Mouse (Mus musculus) megakaryocyte-erythroid progenitor cell, adult 5-6 weeks (primary cell): ENCODE results near the gene Tmem92. TPM values are rescaled to one million over a fixed set of nuclear protein-coding genes. Genes with fewer than 3 reads are reported as not detected.

Experiments
- ATAC-seq: replicated peaks from 2 replicates; pipeline ENCODE4 v1.8.0; 2016; ENCODE audit warnings: mild to moderate bottlenecking, inconsistent platforms; ENCODE audit not compliant: severe bottlenecking, poor library complexity, low FRiP score, low TSS enrichment
- total RNA-seq, 2 experiments: library from RNA; stranded (forward) in 1 of 2; stranded (reverse) in 1 of 2; fragments of 200-1000, 215-1000 nt in 1 of 2; fragments of >200 nt in 1 of 2; fragmentation: Nextera tagmentation in 1 of 2; gene quantifications; 2 replicates each; pipeline ENCODE4 v1.2.3; 2014 to 2017

Gene Tmem92
- total RNA-seq, 2 experiments from 2014 or later: not detected

- no peak for ATAC-seq
Observed at GRCm38 (mm10) chr11:94731229-94731628, 51.3 kb downstream of the Tmem92 start.

- ATAC-seq: peak; percentile 59
Observed at GRCm38 (mm10) chr11:94730261-94730660, 52.2 kb downstream of the Tmem92 start.

GRCm38 (mm10) chr11:94729565-94729964, 52.9 kb downstream of the Tmem92 start:
- ATAC-seq: no peak

- no peak for ATAC-seq
Observed at GRCm38 (mm10) chr11:94728545-94728944, 54.0 kb downstream of the Tmem92 start.

- no peak for ATAC-seq
Observed at GRCm38 (mm10) chr11:94727306-94727705, 55.2 kb downstream of the Tmem92 start.

Other genes with a start within 250 kb of the Tmem92 start
- 7.4 and 11.2 TPM in 2 replicates for gene Rsad1, start 233.4 kb downstream of the Tmem92 start, total RNA-seq (2014; fragmentation: Nextera tagmentation)
- gene Rsad1, start 233.4 kb downstream of the Tmem92 start, total RNA-seq (2017): 6.8 and 8.6 TPM in 2 replicates
- gene Chad, start 217.7 kb downstream of the Tmem92 start, total RNA-seq (2014; fragmentation: Nextera tagmentation): 0.50 and 0.87 TPM in 2 replicates
- not detected in 2 replicates for gene Chad, start 217.7 kb downstream of the Tmem92 start, total RNA-seq (2017)
- gene Acsf2, start 180.8 kb downstream of the Tmem92 start, total RNA-seq (2014; fragmentation: Nextera tagmentation): 6.9 and 10.6 TPM in 2 replicates
- 1.0 and 2.8 TPM in 2 replicates for gene Acsf2, start 180.8 kb downstream of the Tmem92 start, total RNA-seq (2017)
- 97.5 and 104 TPM in 2 replicates for gene Lrrc59, start 152.9 kb downstream of the Tmem92 start, total RNA-seq (2014; fragmentation: Nextera tagmentation)
- gene Lrrc59, start 152.9 kb downstream of the Tmem92 start, total RNA-seq (2017): 141 and 166 TPM in 2 replicates
- gene Mrpl27, start 128.9 kb downstream of the Tmem92 start, total RNA-seq (2014; fragmentation: Nextera tagmentation): 79.7 and 90.4 TPM in 2 replicates
- 31.7 and 45.3 TPM in 2 replicates for gene Mrpl27, start 128.9 kb downstream of the Tmem92 start, total RNA-seq (2017)
- gene Eme1, start 128.7 kb downstream of the Tmem92 start, total RNA-seq (2014; fragmentation: Nextera tagmentation): 22.8 and 22.9 TPM in 2 replicates
- 32.2 and 46.2 TPM in 2 replicates for gene Eme1, start 128.7 kb downstream of the Tmem92 start, total RNA-seq (2017)
- 4.8 and 5.2 TPM in 2 replicates for gene Xylt2, start 105.2 kb downstream of the Tmem92 start, total RNA-seq (2014; fragmentation: Nextera tagmentation)
- 3.8 and 5.0 TPM in 2 replicates for gene Xylt2, start 105.2 kb downstream of the Tmem92 start, total RNA-seq (2017)
- not detected in 2 replicates for gene Gm11541, start 78.2 kb downstream of the Tmem92 start, total RNA-seq (2014; fragmentation: Nextera tagmentation)
- not detected in 2 replicates for gene Gm11541, start 78.2 kb downstream of the Tmem92 start, total RNA-seq (2017)
- gene Cdc34b, start 40.9 kb downstream of the Tmem92 start, total RNA-seq (2014; fragmentation: Nextera tagmentation): not detected in 2 replicates
- gene Cdc34b, start 40.9 kb downstream of the Tmem92 start, total RNA-seq (2017): 0.53 TPM in 1 of 2 replicates, not detected in the other
- gene Col1a1, start 153.5 kb upstream of the Tmem92 start, total RNA-seq (2014; fragmentation: Nextera tagmentation): not detected in 2 replicates
- gene Col1a1, start 153.5 kb upstream of the Tmem92 start, total RNA-seq (2017): not detected in 2 replicates
- gene Hils1, start 184.9 kb upstream of the Tmem92 start, total RNA-seq (2014; fragmentation: Nextera tagmentation): not detected in 2 replicates
- not detected in 2 replicates for gene Hils1, start 184.9 kb upstream of the Tmem92 start, total RNA-seq (2017)
- gene Sgca, start 193.6 kb upstream of the Tmem92 start, total RNA-seq (2014; fragmentation: Nextera tagmentation): not detected in 2 replicates
- not detected in 2 replicates for gene Sgca, start 193.6 kb upstream of the Tmem92 start, total RNA-seq (2017)
- 121 and 137 TPM in 2 replicates for gene Ppp1r9b, start 208.3 kb upstream of the Tmem92 start, total RNA-seq (2014; fragmentation: Nextera tagmentation)
- 174 and 229 TPM in 2 replicates for gene Ppp1r9b, start 208.3 kb upstream of the Tmem92 start, total RNA-seq (2017)
- gene Samd14, start 227.2 kb upstream of the Tmem92 start, total RNA-seq (2014; fragmentation: Nextera tagmentation): 69.9 and 89.1 TPM in 2 replicates
- 29.0 and 30.8 TPM in 2 replicates for gene Samd14, start 227.2 kb upstream of the Tmem92 start, total RNA-seq (2017)